Mouse (Mus musculus) forebrain, postnatal 0 days (tissue): ENCODE data around the gene Ints7. TPM values are rescaled to one million over a fixed set of nuclear protein-coding genes. Genes with fewer than 3 reads are reported as not detected.

Experiments used
- ATAC-seq: fragments of 200-750 bp; cut with Nextera tagmentation; 2 replicates; pipeline ENCODE4 v1.8.0; 2017; ENCODE audit warnings: mild to moderate bottlenecking, moderate library complexity
- DNase-seq: peaks from one replicate; pipeline ENCODE4 v3.0.0-alpha.2; 2015
- H3K27ac ChIP-seq: fragments of 300-500 bp; sonication (generic); 2 replicates; pipeline ENCODE4 v1.5.1; 2014; ENCODE audit warnings: low read depth, mild to moderate bottlenecking, antibody characterized with exemption, low read length, moderate library complexity, mixed read lengths
- H3K27me3 ChIP-seq: fragments of 300-500 bp; sonication (generic); 2 replicates; pipeline ENCODE4 v1.6.1; 2014; ENCODE audit warnings: mild to moderate bottlenecking, low read length, mixed read lengths; ENCODE audit not compliant: insufficient read depth
- H3K36me3 ChIP-seq: fragments of 300-500 bp; sonication (generic); 2 replicates; pipeline ENCODE4 v1.6.1; 2014; ENCODE audit warnings: mild to moderate bottlenecking, moderate library complexity; ENCODE audit not compliant: insufficient read depth
- H3K4me1 ChIP-seq: fragments of 300-500 bp; sonication (generic); 2 replicates; pipeline ENCODE4 v1.6.1; 2014; ENCODE audit warnings: antibody characterized with exemption; ENCODE audit not compliant: insufficient read depth
- H3K4me2 ChIP-seq: fragments of 300-500 bp; sonication (generic); 2 replicates; pipeline ENCODE4 v1.6.1; 2014; ENCODE audit warnings: low read depth, mild to moderate bottlenecking, moderate library complexity
- H3K4me3 ChIP-seq: fragments of 300-500 bp; sonication (generic); 2 replicates; pipeline ENCODE4 v1.5.1; 2014; ENCODE audit warnings: low read depth, low read length, mixed read lengths
- H3K9ac ChIP-seq: fragments of 300-500 bp; sonication (generic); 2 replicates; pipeline ENCODE4 v1.6.1; 2014; ENCODE audit warnings: mild to moderate bottlenecking
- H3K9me3 ChIP-seq: fragments of 300-500 bp; sonication (generic); 2 replicates; pipeline ENCODE4 v1.6.1; 2016; ENCODE audit warnings: low read length
- CTCF ChIP-seq: sonication (generic); IDR thresholded peaks from 2 replicates; pipeline ENCODE4 v1.5.1; 2016; ENCODE audit warnings: antibody characterized with exemption, control low read depth, low read depth
- WGBS: fragments of 180-500 bp; shearing (Covaris S2); extraction: QIAGEN DNeasy Blood & Tissue Kit; methylation state at CpG from one replicate; pipeline ENCODE4 v1.1.7; 2014; 5-methylcytosine and 5-hydroxymethylcytosine counted together
- polyA plus RNA-seq: library from polyadenylated mRNA; unstranded; fragments of >200 nt; fragmentation: Nextera tagmentation; extraction: Ambion mirVana; gene quantifications from 2 replicates; pipeline ENCODE4 v1.2.1, GENCODE M21; 2015
- total RNA-seq: library from RNA; depleted of rRNA; stranded (reverse); fragments of >200 nt; gene quantifications from 2 replicates; pipeline ENCODE4 v1.2.3, GENCODE M21; 2014

The Ints7 gene
- total and polyA plus RNA-seq, 2 experiments from 2014 or later: 27.9 to 47.8 TPM

- DNase-seq (no peak), ATAC-seq (no peak)
- H3K4me3 ChIP-seq: no peak overlapping the region
- no peaks in the 10 kb centered on the region for H3K27me3 ChIP-seq
- H3K4me2 ChIP-seq: no peak overlapping the region
- no peaks in the 10 kb centered on the region for H3K9me3 ChIP-seq
- peaks cover 37% of the 10 kb centered on the region for H3K36me3 ChIP-seq
- no peak for TF ChIP-seq CTCF
- H3K9ac ChIP-seq: no peak overlapping the region
- WGBS: 97% methylated on average over 4 of the region's 4 CpGs
- no peaks in the 10 kb centered on the region for H3K4me1 ChIP-seq
- H3K27ac ChIP-seq: no peak overlapping the region
Measured at GRCm38 (mm10) chr1:191583836-191584235, 8.4 kb downstream of the Ints7 start.

GRCm38 (mm10) chr1:191584483-191584882 is 9.0 kb downstream of the Ints7 start:
- Histone ChIP-seq H3K36me3 (peaks cover 42% of the 10 kb centered on the region), H3K27me3 (no peaks in the 10 kb centered on the region), H3K9ac (no peak overlapping the region), H3K27ac (no peak overlapping the region), H3K4me1 (no peaks in the 10 kb centered on the region), H3K4me2 (no peak overlapping the region), H3K4me3 (no peak overlapping the region), H3K9me3 (no peaks in the 10 kb centered on the region)
- 88% methylated on average over 4 of the region's 4 CpGs for WGBS
- TF ChIP-seq CTCF: peak; percentile 51
- DNase-seq (no peak), ATAC-seq (no peak)

- no peak for ATAC-seq
- peaks cover 42% of the 10 kb centered on the region for H3K36me3 ChIP-seq
- H3K27ac ChIP-seq: no peak overlapping the region
- H3K4me2 ChIP-seq: no peak overlapping the region
- DNase-seq: no peak
- no peak overlapping the region for H3K4me3 ChIP-seq
- H3K9ac ChIP-seq: no peak overlapping the region
- no peaks in the 10 kb centered on the region for H3K27me3 ChIP-seq
- no peaks in the 10 kb centered on the region for H3K9me3 ChIP-seq
- no peaks in the 10 kb centered on the region for H3K4me1 ChIP-seq
- 89% methylated on average over 2 of the region's 2 CpGs for WGBS
- peak; percentile 24; the same call in 1 of the 2 replicates for TF ChIP-seq CTCF
Measured at GRCm38 (mm10) chr1:191585704-191586103, 10.3 kb downstream of the Ints7 start.

GRCm38 (mm10) chr1:191587062-191587461 is 11.6 kb downstream of the Ints7 start:
- no peaks in the 10 kb centered on the region for H3K9me3 ChIP-seq
- no peak overlapping the region for H3K4me3 ChIP-seq
- H3K4me1 ChIP-seq: no peaks in the 10 kb centered on the region
- H3K27me3 ChIP-seq: no peaks in the 10 kb centered on the region
- ATAC-seq (no peak), DNase-seq (no peak)
- H3K36me3 ChIP-seq: peaks cover 42% of the 10 kb centered on the region
- no peak overlapping the region for H3K27ac ChIP-seq
- no peak overlapping the region for H3K9ac ChIP-seq
- H3K4me2 ChIP-seq: no peak overlapping the region
- WGBS: 94% methylated on average over 3 of the region's 3 CpGs
- TF ChIP-seq CTCF: peak; percentile 50

- H3K36me3 ChIP-seq: peaks cover 34% of the 10 kb centered on the region
- DNase-seq (no peak), ATAC-seq (no peak)
- no peak for TF ChIP-seq CTCF
- H3K4me3 ChIP-seq: no peak overlapping the region
- no peak overlapping the region for H3K4me2 ChIP-seq
- H3K27me3 ChIP-seq: no peaks in the 10 kb centered on the region
- H3K9me3 ChIP-seq: no peaks in the 10 kb centered on the region
- WGBS: 98% methylated on average over 2 of the region's 2 CpGs
- H3K27ac ChIP-seq: no peak overlapping the region
- no peaks in the 10 kb centered on the region for H3K4me1 ChIP-seq
- H3K9ac ChIP-seq: no peak overlapping the region
Measured at GRCm38 (mm10) chr1:191588749-191589148, 13.3 kb downstream of the Ints7 start.

GRCm38 (mm10) chr1:191592016-191592720 is 16.7 kb downstream of the Ints7 start:
- peaks cover 35% of the 10 kb centered on the region for H3K36me3 ChIP-seq
- no peak overlapping the region for H3K4me3 ChIP-seq
- 83% methylated on average over 12 of the region's 12 CpGs for WGBS
- H3K4me1 ChIP-seq: no peaks in the 10 kb centered on the region
- no peak overlapping the region for H3K9ac ChIP-seq
- no peak overlapping the region for H3K4me2 ChIP-seq
- no peak overlapping the region for H3K27ac ChIP-seq
- H3K9me3 ChIP-seq: no peaks in the 10 kb centered on the region
- H3K27me3 ChIP-seq: no peaks in the 10 kb centered on the region
- ATAC-seq: no peak
- no peak for DNase-seq
- TF ChIP-seq CTCF: no peak

GRCm38 (mm10) chr1:191596076-191596475 is 20.6 kb downstream of the Ints7 start:
- no peak for TF ChIP-seq CTCF
- no peak for ATAC-seq
- 96% methylated on average over 8 of the region's 8 CpGs for WGBS
- no peak overlapping the region for H3K4me3 ChIP-seq
- H3K36me3 ChIP-seq: peaks cover 34% of the 10 kb centered on the region
- no peak for DNase-seq
- no peaks in the 10 kb centered on the region for H3K4me1 ChIP-seq
- H3K9me3 ChIP-seq: no peaks in the 10 kb centered on the region
- H3K27me3 ChIP-seq: no peaks in the 10 kb centered on the region
- no peak overlapping the region for H3K9ac ChIP-seq
- no peak overlapping the region for H3K4me2 ChIP-seq
- H3K27ac ChIP-seq: no peak overlapping the region
